Mouse (Mus musculus) cortical plate, adult 2 months (tissue): ENCODE measurements at regions not wholly inside any gene's neighbourhood (a gene's known extent, or its start where the extent isn't known, plus 50 kb on each side); places are given as distances from the start of the nearest gene placed in this dataset.

ENCODE experiments used
- CTCF ChIP-seq: fragments of 200-500 bp; IDR thresholded peaks from 2 replicates; pipeline ENCODE4 v1.5.1; 2011; ENCODE audit warnings: mild to moderate bottlenecking, control low read depth, low read length; ENCODE audit not compliant: insufficient read depth; ENCODE audit errors: extremely low read depth
- POLR2A ChIP-seq: fragments of 200-500 bp; IDR thresholded peaks from 2 replicates; pipeline ENCODE4 v1.6.1; 2011; ENCODE audit warnings: mild to moderate bottlenecking, low read length, control low read depth; ENCODE audit not compliant: insufficient read depth; ENCODE audit errors: extremely low read depth

- TF ChIP-seq CTCF (no peak), POLR2A (no peak)
Observed at GRCm38 (mm10) chr2:170960396-170960795, 228.8 kb downstream of the Dok5 start.
